Mouse (Mus musculus): ENCODE data around the gene Zfp120. TPM values are rescaled to one million over a fixed set of nuclear protein-coding genes. Genes with fewer than 3 reads are reported as not detected.
"Not testable (repeated sequence)": the region's sequence is repeated elsewhere in the genome, so short reads cannot be mapped to it uniquely, and the experiment has no call there.

Zfp120 gene
- polyA plus RNA-seq, 1 experiment from 2014 or later, result 9.7 TPM

- H3K4me3 ChIP-seq (ENCODE audit: low read depth, low read length), result no peak overlapping the region
- H3K27ac ChIP-seq (ENCODE audit: low read depth), result no peak overlapping the region
- H3K27me3 ChIP-seq (ENCODE audit: insufficient read depth, low read length), result no peaks in the 10 kb centered on the region
- no peak overlapping the region for H3K4me2 ChIP-seq
- no peaks in the 10 kb centered on the region for H3K4me1 ChIP-seq (ENCODE audit: insufficient read depth)
- no peak for ATAC-seq (ENCODE audit: insufficient read depth)
- H3K9ac ChIP-seq, result no peak overlapping the region
- no peak for TF ChIP-seq CTCF (IDR thresholded peaks at IDR 0.05; ENCODE audit: low read depth)
- peaks cover 2% of the 10 kb centered on the region; the same call in 1 of the 2 replicates for H3K9me3 ChIP-seq (ENCODE audit: low read depth, low read length)
- WGBS, result 74% methylated on average over 10 of the region's 10 CpGs
- peaks cover 9% of the 10 kb centered on the region; the same call in 1 of the 2 replicates for H3K36me3 ChIP-seq (ENCODE audit: insufficient read depth)
- DNase-seq, result no peak
Measured at GRCm38 (mm10) chr2:150111247-150111912, 25.1 kb downstream of the Zfp120 start.

DNA sequence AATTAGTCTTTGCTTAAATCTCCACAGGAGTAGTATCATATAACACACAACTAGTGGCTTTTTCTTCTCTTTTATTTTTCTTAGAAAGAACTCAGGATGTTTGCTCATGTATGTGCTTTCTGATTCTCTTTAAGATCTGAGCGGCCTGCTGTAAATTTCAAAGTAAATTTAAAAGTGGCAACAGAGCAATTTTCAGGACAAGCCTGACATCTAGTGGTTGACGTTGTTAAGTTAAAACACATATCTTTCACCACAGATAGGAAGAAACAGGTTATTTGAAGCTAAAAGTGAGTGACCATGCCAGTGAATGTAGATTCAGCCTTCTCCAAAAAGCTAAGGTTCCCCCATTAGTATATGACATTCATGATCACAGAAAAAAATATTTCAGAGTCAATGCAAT lies 36.9 kb downstream of the Zfp120 start:
- not testable (repeated sequence) for H3K9me3 ChIP-seq (ENCODE audit: low read depth, low read length); H3K4me2 ChIP-seq; H3K27ac ChIP-seq (ENCODE audit: low read depth); H3K9ac ChIP-seq; H3K27me3 ChIP-seq (ENCODE audit: insufficient read depth, low read length); H3K36me3 ChIP-seq (ENCODE audit: insufficient read depth); ATAC-seq (ENCODE audit: insufficient read depth); H3K4me1 ChIP-seq (ENCODE audit: insufficient read depth); H3K4me3 ChIP-seq (ENCODE audit: low read depth, low read length)
- peak; percentile 50 for TF ChIP-seq CTCF (IDR thresholded peaks at IDR 0.05; ENCODE audit: low read depth)
- 11% methylated on average over 2 of the region's 2 CpGs for WGBS
- peak; percentile 85 for DNase-seq

Other genes starting within 250 kb of the Zfp120 start
- gene Gm10770, start 43.0 kb upstream of the Zfp120 start, polyA plus RNA-seq (2014; fragmentation: Nextera tagmentation; extraction: Ambion mirVana), result not detected in 2 replicates
- gene Gm14139, start 45.0 kb upstream of the Zfp120 start, polyA plus RNA-seq (2014; fragmentation: Nextera tagmentation; extraction: Ambion mirVana), result not detected in 2 replicates
- 10.0 and 12.4 TPM in 2 replicates for gene Zfp937, start 81.4 kb upstream of the Zfp120 start, polyA plus RNA-seq (2014; fragmentation: Nextera tagmentation; extraction: Ambion mirVana)
- 3.9 and 4.1 TPM in 2 replicates for gene Gm21994, start 118.9 kb upstream of the Zfp120 start, polyA plus RNA-seq (2014; fragmentation: Nextera tagmentation; extraction: Ambion mirVana)
- not detected in 2 replicates for gene Gm14124, start 120.8 kb upstream of the Zfp120 start, polyA plus RNA-seq (2014; fragmentation: Nextera tagmentation; extraction: Ambion mirVana)
- gene Gm10130, start 187.0 kb upstream of the Zfp120 start, polyA plus RNA-seq (2014; fragmentation: Nextera tagmentation; extraction: Ambion mirVana), result 2.2 TPM in 2 replicates
- 7.0 and 8.6 TPM in 2 replicates for gene 3300002I08Rik, start 226.1 kb upstream of the Zfp120 start, polyA plus RNA-seq (2014; fragmentation: Nextera tagmentation; extraction: Ambion mirVana)